Mouse (Mus musculus): Measurements from ENCODE around the gene Galk2. TPM values are rescaled to one million over a fixed set of nuclear protein-coding genes. Genes with fewer than 3 reads are reported as not detected.

Galk2 gene
- 32.0 and 33.4 TPM in 2 replicates for total RNA-seq (2014; rRNA removed)
- 28.7 and 32.4 TPM in 2 replicates for polyA plus RNA-seq (2015; fragmentation: Nextera tagmentation; extraction: Ambion mirVana)

GRCm38 (mm10) chr2:125858521-125859280 lies at the start of gene Galk2, which contains the start of gene Cops2:
Galk2 (plus strand) TSS chr2:125859109.
Cops2 (minus strand) TSS chr2:125859139.
- Histone ChIP-seq H3K27me3 (ENCODE audit: insufficient read depth, low read length) (no peaks in the 10 kb centered on the region), H3K4me3 (ENCODE audit: low read depth, low read length) (peak within 1 kb of the TSS; percentile 100), H3K4me1 (ENCODE audit: insufficient read depth, low read length) (no peaks in the 10 kb centered on the region), H3K27ac (ENCODE audit: low read depth, low read length) (peak within 1 kb of the TSS; percentile 90), H3K4me2 (ENCODE audit: low read depth, low read length, poor library complexity, severe bottlenecking) (peak within 1 kb of the TSS; percentile 83), H3K36me3 (ENCODE audit: insufficient read depth, low read length) (no peaks in the 10 kb centered on the region), H3K9ac (replicated peaks; ENCODE audit: low read length, poor library complexity, severe bottlenecking) (peak within 1 kb of the TSS; percentile 99), H3K9me3 (ENCODE audit: low read length) (no peaks in the 10 kb centered on the region)
- DNase-seq (ENCODE audit: low spot score), result peak; percentile 98
- ATAC-seq (ENCODE audit: low FRiP score), result peak; percentile 100
- TF ChIP-seq CTCF (IDR thresholded peaks at IDR 0.05), result no peak
- WGBS, result under 1% methylated on average over 42 of the region's 54 CpGs

DNA sequence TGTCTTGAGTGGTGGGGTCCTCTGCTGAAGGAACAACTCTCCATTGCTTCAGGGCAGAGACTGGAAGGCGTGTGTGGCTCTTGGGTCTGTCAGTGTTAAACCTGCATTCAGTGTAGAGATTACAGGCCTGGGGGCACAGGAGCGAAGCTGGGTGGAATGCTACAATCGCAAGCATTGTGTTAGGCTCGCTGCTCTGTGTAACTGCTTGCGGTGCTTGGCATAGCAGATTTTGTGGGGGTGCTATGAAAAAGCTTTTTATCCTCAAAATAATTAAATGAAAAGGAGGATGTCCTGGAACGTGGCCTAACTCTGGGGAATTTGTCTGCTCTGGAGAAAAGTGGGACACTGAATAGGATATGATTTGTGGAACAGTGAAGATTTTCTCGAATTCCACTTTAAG lies 49.4 kb upstream of the Galk2 start:
- 46% methylated on average over 7 of the region's 7 CpGs for WGBS
- Histone ChIP-seq H3K9me3 (ENCODE audit: low read length) (no peaks in the 10 kb centered on the region), H3K36me3 (ENCODE audit: insufficient read depth, low read length) (no peaks in the 10 kb centered on the region), H3K9ac (replicated peaks; ENCODE audit: low read length, poor library complexity, severe bottlenecking) (no peak overlapping the region), H3K27me3 (ENCODE audit: insufficient read depth, low read length) (no peaks in the 10 kb centered on the region), H3K4me3 (ENCODE audit: low read depth, low read length) (no peak overlapping the region), H3K4me1 (ENCODE audit: insufficient read depth, low read length) (no peaks in the 10 kb centered on the region), H3K27ac (ENCODE audit: low read depth, low read length) (no peak overlapping the region), H3K4me2 (ENCODE audit: low read depth, low read length, poor library complexity, severe bottlenecking) (no peak overlapping the region)
- ATAC-seq (ENCODE audit: low FRiP score) (peak; percentile 16; the same call in 1 of the 2 replicates), DNase-seq (ENCODE audit: low spot score) (no peak)
- TF ChIP-seq CTCF (IDR thresholded peaks at IDR 0.05), result no peak

DNA sequence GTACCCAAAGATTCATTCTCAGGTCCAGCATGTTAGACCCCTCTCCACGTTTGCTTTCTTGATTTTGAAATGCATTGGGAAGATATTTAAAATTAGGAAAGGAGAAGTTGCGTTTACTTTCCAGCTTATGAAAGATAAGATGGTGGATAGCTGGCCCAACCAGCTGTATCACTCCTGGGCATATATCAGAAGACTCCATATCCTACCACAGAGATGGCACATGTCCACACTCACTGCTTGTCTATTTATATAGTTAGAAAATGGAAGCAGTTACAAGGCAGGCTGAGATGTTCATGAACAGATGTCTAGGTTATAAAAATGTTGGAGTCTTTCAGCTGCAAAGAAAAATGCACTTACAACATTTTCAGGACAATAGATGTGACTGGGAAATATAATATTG lies 47.6 kb upstream of the Galk2 start:
- Histone ChIP-seq H3K4me1 (ENCODE audit: insufficient read depth, low read length) (no peaks in the 10 kb centered on the region), H3K27ac (ENCODE audit: low read depth, low read length) (no peak overlapping the region), H3K4me2 (ENCODE audit: low read depth, low read length, poor library complexity, severe bottlenecking) (no peak overlapping the region), H3K27me3 (ENCODE audit: insufficient read depth, low read length) (no peaks in the 10 kb centered on the region), H3K9ac (replicated peaks; ENCODE audit: low read length, poor library complexity, severe bottlenecking) (no peak overlapping the region), H3K36me3 (ENCODE audit: insufficient read depth, low read length) (no peaks in the 10 kb centered on the region), H3K4me3 (ENCODE audit: low read depth, low read length) (no peak overlapping the region), H3K9me3 (ENCODE audit: low read length) (no peaks in the 10 kb centered on the region)
- WGBS, result 75% methylated on average over 2 of the region's 2 CpGs
- DNase-seq (ENCODE audit: low spot score) (no peak), ATAC-seq (ENCODE audit: low FRiP score) (no peak)
- no peak for TF ChIP-seq CTCF (IDR thresholded peaks at IDR 0.05)

DNA sequence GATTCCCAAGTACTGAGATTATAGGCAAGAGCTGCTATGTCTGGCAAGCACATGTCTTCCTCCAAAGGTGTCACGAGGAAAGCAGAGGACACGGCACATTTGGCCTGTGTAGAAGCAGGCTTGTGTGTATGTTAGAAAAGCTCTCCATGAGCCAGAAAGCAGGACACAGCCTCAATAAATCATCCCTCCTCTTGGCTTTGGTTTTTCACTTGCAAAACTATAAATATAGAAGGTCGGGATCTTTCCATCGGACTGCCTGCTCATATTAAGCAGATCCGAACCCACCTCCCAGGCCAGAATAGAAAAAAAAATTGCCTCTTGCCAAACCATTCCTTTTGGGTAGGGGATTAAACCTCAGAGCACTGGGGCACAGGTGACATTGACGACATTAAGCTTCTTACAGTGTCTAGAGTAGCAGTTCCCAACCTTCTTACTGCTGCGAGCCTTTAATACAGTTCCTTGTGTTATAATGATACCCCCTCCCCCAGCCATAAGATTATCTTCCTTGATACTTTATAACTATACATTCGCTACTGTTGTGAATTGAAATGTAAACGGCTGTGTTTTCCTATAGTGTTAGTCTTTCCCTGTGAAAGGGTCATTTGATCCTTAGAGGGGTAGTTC lies 44.8 kb upstream of the Galk2 start:
- no peak for ATAC-seq (ENCODE audit: low FRiP score)
- H3K9ac ChIP-seq (replicated peaks; ENCODE audit: low read length, poor library complexity, severe bottlenecking), result no peak overlapping the region
- TF ChIP-seq CTCF (IDR thresholded peaks at IDR 0.05), result no peak
- no peaks in the 10 kb centered on the region for H3K36me3 ChIP-seq (ENCODE audit: insufficient read depth, low read length)
- H3K4me2 ChIP-seq (ENCODE audit: low read depth, low read length, poor library complexity, severe bottlenecking), result no peak overlapping the region
- H3K27ac ChIP-seq (ENCODE audit: low read depth, low read length), result no peak overlapping the region
- no peak for DNase-seq (ENCODE audit: low spot score)
- H3K4me1 ChIP-seq (ENCODE audit: insufficient read depth, low read length), result no peaks in the 10 kb centered on the region
- H3K4me3 ChIP-seq (ENCODE audit: low read depth, low read length), result no peak overlapping the region
- no peaks in the 10 kb centered on the region for H3K9me3 ChIP-seq (ENCODE audit: low read length)
- 71% methylated on average over 9 of the region's 9 CpGs for WGBS
- no peaks in the 10 kb centered on the region for H3K27me3 ChIP-seq (ENCODE audit: insufficient read depth, low read length)

DNA sequence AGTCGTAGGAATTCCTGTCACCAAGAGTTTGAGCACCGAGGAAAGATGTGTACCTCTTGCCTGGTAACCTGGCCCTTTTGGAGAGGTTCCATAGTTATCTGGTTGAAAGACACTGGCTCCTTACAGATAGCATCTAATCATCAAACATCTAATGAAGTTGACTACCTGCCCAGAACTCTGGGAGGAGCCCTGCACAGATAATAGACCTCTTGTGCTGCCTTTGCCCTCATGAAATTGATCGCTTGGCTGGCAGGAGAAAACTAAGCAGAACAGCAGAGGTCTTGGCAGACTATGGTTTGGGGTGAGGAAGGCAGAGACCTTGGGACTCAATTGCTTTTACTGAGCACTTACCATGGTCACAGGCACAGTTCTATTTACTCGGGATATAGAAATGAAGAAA lies 38.5 kb upstream of the Galk2 start:
- H3K9ac ChIP-seq (replicated peaks; ENCODE audit: low read length, poor library complexity, severe bottlenecking), result no peak overlapping the region
- no peaks in the 10 kb centered on the region for H3K36me3 ChIP-seq (ENCODE audit: insufficient read depth, low read length)
- no peak overlapping the region for H3K4me3 ChIP-seq (ENCODE audit: low read depth, low read length)
- no peak for ATAC-seq (ENCODE audit: low FRiP score)
- H3K27ac ChIP-seq (ENCODE audit: low read depth, low read length), result no peak overlapping the region
- WGBS, result 92% methylated on average over 4 of the region's 4 CpGs
- no peak for DNase-seq (ENCODE audit: low spot score)
- no peaks in the 10 kb centered on the region for H3K27me3 ChIP-seq (ENCODE audit: insufficient read depth, low read length)
- no peaks in the 10 kb centered on the region for H3K4me1 ChIP-seq (ENCODE audit: insufficient read depth, low read length)
- no peak for TF ChIP-seq CTCF (IDR thresholded peaks at IDR 0.05)
- no peaks in the 10 kb centered on the region for H3K9me3 ChIP-seq (ENCODE audit: low read length)
- no peak overlapping the region for H3K4me2 ChIP-seq (ENCODE audit: low read depth, low read length, poor library complexity, severe bottlenecking)

DNA sequence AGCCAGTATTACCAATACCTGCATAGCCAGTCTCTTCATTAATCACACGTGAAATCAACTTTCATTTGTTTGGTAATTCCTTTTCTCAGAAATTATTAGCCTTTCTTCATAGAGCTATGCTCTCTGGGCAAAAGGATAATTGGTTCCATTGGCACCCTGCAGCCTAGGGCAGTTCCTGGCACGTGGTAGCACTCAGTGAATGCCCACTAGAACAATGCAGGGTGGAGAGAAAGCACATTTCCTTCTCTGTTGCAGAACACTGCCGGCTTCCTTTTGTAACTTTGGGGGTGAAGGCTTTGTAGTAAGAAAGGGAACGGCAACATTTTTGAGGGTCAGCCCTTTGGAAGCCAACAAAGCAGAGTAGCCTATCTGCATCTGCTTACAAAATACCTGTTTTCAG lies 32.7 kb upstream of the Galk2 start:
- 53% methylated on average over 4 of the region's 4 CpGs for WGBS
- H3K27me3 ChIP-seq (ENCODE audit: insufficient read depth, low read length), result no peaks in the 10 kb centered on the region
- no peak overlapping the region for H3K4me3 ChIP-seq (ENCODE audit: low read depth, low read length)
- H3K4me2 ChIP-seq (ENCODE audit: low read depth, low read length, poor library complexity, severe bottlenecking), result no peak overlapping the region
- no peaks in the 10 kb centered on the region; the same call in 1 of the 2 replicates for H3K36me3 ChIP-seq (ENCODE audit: insufficient read depth, low read length)
- H3K27ac ChIP-seq (ENCODE audit: low read depth, low read length), result no peak overlapping the region
- no peak for TF ChIP-seq CTCF (IDR thresholded peaks at IDR 0.05)
- DNase-seq (ENCODE audit: low spot score) (no peak), ATAC-seq (ENCODE audit: low FRiP score) (no peak)
- no peaks in the 10 kb centered on the region for H3K4me1 ChIP-seq (ENCODE audit: insufficient read depth, low read length)
- H3K9me3 ChIP-seq (ENCODE audit: low read length), result no peaks in the 10 kb centered on the region
- no peak overlapping the region for H3K9ac ChIP-seq (replicated peaks; ENCODE audit: low read length, poor library complexity, severe bottlenecking)

All from midbrain, postnatal 0 days (tissue).